Mouse (Mus musculus) left cerebral cortex, adult 8-10 months (tissue): ENCODE measurements around the gene Styx. TPM values are rescaled to one million over a fixed set of nuclear protein-coding genes. Genes with fewer than 3 reads are reported as not detected.

Experiments used
- DNase-seq, 2 experiments: peaks; one replicate each; pipeline ENCODE4 v3.0.0; 2022; ENCODE audit warnings: low spot score in 2 of 2
- total RNA-seq, 4 experiments: library from RNA; stranded (reverse); gene quantifications; 2 replicates each; pipeline ENCODE4 v1.2.4; 2022

Styx gene
- total RNA-seq: 10 to 100 TPM; 13.7 to 20.5 (median 18.9) TPM

DNA sequence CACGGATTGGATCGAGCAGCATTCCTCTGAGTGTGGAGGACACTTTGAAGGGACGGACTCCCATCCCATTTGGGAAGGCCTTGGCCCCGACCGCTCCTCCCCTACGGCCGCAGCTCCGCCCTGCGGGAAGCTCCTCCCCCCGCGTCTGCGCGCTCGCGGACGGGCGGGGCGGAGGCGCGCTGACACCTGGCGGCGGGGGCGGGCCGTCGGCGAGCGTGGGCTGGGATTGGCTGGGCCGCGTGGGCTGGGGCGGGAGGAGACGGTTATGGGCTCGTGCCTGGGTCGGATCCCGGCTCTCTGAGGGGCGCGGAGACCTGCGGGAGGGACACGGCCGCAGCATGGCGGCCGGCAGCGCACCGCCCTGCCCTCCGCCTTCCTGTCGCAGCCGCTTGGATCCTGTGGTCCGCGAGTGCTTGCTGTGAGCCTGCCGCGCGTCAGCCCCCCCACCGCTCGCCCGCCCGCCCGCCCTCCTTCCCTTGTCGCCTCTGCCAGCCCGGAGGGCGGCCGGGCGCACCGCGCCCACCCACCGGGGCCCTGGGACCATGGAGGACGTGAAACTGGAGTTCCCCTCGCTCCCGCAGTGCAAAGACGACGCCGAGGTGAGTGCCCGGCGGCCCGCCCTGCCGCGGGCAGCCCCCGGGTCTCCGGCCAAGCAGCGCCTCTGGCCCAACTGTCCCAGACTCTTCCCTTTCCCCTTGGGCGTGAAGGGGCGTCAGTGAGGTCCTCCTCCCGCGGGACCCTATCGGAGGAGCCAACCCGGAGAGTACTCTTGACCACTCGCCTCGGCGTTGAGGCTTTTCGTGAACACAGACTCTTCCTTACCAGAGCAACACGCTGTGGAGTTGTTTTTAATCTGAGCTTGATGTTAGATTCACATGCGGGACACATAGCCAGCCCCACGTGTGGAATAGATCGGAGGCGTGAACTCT, at the start of gene Styx:
Gene Styx (plus strand): TSS at position 163 of the 929 bp plus-strand sequence.
- peak; percentile 83 to 88 for DNase-seq

DNA sequence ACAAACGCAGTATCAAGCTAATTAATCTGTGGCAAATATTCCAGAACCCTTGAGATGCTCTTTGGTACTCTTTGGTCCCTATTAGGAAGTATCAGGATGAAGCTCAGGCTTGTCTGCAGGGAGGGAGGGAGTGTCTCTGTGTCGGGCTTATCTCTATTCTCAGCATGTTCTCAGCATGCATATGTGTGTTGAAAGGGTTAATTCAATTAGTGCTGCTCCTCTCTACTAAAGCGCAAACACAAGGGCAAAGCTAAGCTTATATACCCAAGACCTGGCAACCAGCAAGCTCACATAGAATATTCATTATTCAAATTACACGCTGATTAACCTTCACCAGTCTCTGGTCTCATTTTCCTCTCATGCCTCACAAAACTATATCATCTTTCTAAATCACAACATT, 47.0 kb upstream of the Styx start:
- no peak for DNase-seq

- DNase-seq: no peak
These were observed 46.5 kb upstream of the Styx start for GRCm38 (mm10) chr14:45304389-45304788.

DNA sequence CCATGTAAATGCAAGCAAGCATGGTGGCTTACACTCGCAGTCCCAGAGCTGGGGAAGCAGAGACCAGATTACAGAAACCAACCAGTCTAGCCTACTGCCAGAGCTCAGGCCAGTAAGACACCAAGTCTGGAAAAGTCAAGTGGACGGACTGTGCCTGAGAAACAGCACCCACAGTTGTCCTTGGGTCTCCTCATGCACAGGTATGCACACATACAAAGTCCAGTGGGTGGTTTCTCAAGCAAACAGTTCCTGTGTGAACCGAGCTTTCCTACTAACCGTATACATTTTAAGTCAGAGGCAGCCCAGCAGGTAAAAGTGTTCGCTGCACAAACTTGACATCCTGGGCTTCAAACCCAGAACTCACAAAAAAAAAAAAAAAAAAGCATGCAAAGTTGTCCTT, 45.0 kb upstream of the Styx start:
- no peak for DNase-seq

DNA sequence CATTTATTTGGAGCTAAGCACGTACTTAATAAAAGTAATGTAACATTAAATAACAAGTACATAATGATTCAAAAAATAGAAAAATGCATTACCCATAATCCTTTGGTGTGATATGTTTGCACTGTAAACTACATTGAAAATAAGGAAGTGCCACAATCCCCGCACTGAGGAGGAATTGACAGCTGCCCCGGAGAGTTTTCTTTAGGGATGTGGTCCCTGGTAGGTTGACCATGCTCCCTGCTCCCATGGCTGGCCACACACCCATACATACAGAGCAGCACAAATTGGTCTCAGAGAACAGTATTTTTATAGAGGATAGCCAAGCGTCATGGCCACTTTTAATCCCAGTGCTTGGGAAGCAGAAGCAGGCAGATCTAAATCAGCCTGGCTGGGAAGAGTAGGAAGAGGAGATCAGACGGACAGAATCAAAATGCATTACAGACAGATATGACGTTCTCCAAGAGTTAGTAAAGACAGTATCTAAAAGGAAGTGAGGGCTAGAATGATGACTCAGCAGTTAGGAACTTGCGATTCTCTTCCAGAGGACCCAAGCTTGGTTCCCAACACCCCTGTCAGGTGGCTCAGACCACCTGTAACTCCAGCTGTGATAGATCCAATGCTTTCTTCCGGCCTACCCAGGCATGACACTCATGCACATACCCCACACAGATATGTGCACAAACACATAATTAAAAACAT, 43.1 kb upstream of the Styx start:
- no peak for DNase-seq

GRCm38 (mm10) chr14:45309646-45310045, 41.2 kb upstream of the Styx start:
- no peak for DNase-seq

GRCm38 (mm10) chr14:45310101-45310500, 40.8 kb upstream of the Styx start:
- no peak for DNase-seq

GRCm38 (mm10) chr14:45316927-45317326, 34.0 kb upstream of the Styx start:
- no peak for DNase-seq

- DNase-seq: peak in 1 of 2 experiments; percentile 38
These were observed 32.9 kb upstream of the Styx start for GRCm38 (mm10) chr14:45317921-45318411.

DNA sequence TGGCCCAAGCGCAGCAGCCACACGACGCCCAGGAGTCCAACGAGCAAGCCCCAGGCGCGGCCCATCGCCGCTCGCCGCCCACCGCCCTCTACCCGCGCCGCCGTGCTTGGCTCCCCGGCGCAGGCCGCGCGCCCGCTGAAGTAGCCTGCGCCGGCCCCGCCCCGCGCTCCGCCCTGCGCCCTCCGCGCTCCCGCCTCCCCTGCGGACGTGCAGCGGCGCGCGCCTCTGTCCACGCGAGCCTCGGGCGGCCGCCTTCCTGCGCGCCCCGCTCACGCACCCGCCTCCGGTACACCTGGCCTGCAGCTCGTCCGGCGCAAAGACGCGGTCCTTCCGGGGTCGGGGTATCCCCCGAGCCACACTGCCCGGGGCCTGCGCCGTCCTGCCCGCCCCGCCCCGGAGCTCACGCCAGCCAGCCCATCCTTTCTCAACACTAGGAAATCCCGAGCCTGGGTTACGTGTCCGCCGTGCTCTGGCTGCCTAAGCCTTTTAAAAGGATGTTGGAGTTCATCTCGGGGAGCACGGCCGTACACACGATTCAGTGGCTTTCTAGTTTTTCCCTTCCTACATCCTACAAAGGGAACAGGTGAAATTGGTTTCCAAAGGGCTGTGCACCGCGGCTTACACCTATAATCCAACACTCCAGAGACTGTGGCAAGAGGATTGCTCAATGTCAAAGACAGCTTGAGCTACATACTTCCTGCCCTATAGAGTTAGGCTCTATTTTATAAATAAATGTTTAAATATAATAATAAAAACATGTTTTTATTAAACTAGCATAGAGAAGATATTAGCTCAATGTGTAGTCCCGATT, 32.3 kb upstream of the Styx start, which contains the start of gene Ero1l:
Gene Ero1l (minus strand): TSS at position 346 of the 811 bp plus-strand sequence.
- peak; percentile 71 to 79 for DNase-seq

GRCm38 (mm10) chr14:45319237-45319610, 31.7 kb upstream of the Styx start:
- DNase-seq: no peak

- DNase-seq: no peak
These were observed 30.8 kb upstream of the Styx start for GRCm38 (mm10) chr14:45320111-45320510.

GRCm38 (mm10) chr14:45321067-45321466, 29.8 kb upstream of the Styx start:
- DNase-seq: no peak

GRCm38 (mm10) chr14:45321622-45322021, 29.3 kb upstream of the Styx start:
- DNase-seq: no peak

DNA sequence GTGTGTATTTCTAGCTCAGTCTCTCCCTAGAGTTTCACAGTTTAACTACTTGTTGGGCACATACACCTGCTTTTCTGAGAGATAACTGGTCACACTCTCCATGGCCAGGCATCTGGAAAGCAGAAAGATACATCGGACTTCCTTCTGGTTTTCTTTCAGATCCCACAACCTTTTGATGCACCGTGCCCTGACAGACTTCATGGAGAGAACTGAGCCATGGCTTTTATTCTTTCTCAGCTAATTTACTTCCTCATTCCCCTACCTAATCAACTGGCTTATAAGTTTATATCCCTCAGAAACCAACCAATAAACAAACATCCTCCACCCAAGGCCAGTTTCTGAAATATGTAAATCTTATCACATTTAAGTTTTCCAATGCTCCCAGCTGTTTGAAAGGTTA, 28.4 kb upstream of the Styx start:
- DNase-seq: no peak

GRCm38 (mm10) chr14:45323320-45323719, 27.6 kb upstream of the Styx start:
- no peak for DNase-seq

GRCm38 (mm10) chr14:45325471-45325870, 25.4 kb upstream of the Styx start:
- DNase-seq: no peak

DNA sequence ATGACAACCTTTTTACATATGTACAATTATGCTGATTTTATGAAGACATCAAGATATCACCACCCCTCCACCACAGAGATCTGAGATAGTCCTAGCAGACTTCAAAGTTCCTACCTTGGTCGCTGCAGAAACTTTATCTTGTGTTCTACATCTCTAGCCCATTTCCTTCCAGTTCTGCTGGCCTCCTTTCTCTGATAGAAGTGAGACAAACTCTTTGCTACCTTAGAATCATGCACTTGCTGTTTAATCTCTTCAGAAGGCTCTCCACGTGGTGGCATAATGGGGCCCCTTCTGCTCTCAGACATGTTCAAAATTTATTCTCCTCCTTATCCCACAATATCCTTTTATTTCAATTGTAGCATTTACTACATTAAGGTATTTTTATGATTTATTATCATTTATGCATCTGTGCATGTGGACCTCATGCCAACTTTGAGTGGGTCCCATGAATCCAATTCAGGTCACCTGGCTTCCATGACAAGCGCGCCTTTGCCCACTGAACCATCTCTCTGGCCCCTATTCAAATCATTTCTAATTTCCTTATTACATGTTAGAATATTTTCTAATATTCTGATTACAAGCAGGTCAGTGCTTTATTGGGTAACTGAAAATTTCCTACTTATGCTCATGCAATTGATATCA, 22.7 kb upstream of the Styx start:
- no peak for DNase-seq

DNA sequence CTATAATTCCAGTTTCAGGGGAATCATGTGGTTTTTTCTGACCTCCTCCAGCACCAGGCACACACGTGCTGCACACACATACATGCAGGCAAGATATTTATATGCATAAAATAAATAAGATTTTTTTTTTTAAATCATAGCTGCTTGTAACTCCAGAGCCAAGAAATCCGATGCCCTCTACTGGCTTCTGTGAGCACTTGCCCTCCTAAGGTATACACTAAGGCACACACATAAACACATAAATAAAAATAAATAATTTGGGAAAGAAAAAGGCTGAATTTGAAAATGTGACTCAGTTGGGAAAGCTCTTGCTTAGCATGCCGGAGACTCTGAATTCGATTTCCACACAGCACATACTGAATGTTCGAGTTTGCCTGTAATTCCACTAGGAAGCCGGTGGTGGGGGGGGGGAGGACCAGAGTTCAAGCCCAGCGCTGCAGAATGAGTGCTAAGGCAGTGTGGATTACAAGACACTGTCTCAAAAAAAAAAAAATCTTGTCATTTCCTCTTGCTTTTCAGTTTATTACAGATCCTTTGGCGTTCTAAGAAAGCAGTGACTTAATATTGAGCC, 21.8 kb upstream of the Styx start:
- no peak for DNase-seq

- DNase-seq: peak; percentile 70 to 87
These were observed 21.2 kb upstream of the Styx start, which contains the start of gene Psmc6 for GRCm38 (mm10) chr14:45329589-45330181. Psmc6 (plus strand) TSS chr14:45329788.
